Mouse (Mus musculus) CH12.LX (cell line): ENCODE results near the gene Sf3b1.
"Not testable (repeated sequence)": the region's sequence is repeated elsewhere in the genome, so short reads cannot be mapped to it uniquely, and the experiment has no call there.

Experiments used
- CTCF ChIP-seq, 2 experiments: IDR thresholded peaks in 1 of 2; conservative IDR thresholded peaks in 1 of 2; 2 replicates each; pipeline ENCODE4 v1.5.1; 2011 to 2012; ENCODE audit warnings: low read depth in 2 of 2, low read length in 2 of 2, improper control_type of control experiment in 1 of 2, inconsistent platforms in 1 of 2, mild to moderate bottlenecking in 1 of 2, moderate library complexity in 1 of 2
- MAZ ChIP-seq: IDR thresholded peaks from 2 replicates; pipeline ENCODE4 v1.6.1; 2012; ENCODE audit warnings: low read depth, mild to moderate bottlenecking, inconsistent platforms, low read length, improper control_type of control experiment, moderate library complexity
- POLR2A ChIP-seq: IDR thresholded peaks from 2 replicates; pipeline ENCODE4 v1.6.1; 2011; ENCODE audit warnings: low read depth, mild to moderate bottlenecking, improper control_type of control experiment, low read length
- UBTF ChIP-seq: IDR thresholded peaks from 2 replicates; pipeline ENCODE4 v1.6.1; 2012; ENCODE audit warnings: low read depth, mild to moderate bottlenecking, inconsistent platforms, low read length, improper control_type of control experiment, moderate library complexity

DNA sequence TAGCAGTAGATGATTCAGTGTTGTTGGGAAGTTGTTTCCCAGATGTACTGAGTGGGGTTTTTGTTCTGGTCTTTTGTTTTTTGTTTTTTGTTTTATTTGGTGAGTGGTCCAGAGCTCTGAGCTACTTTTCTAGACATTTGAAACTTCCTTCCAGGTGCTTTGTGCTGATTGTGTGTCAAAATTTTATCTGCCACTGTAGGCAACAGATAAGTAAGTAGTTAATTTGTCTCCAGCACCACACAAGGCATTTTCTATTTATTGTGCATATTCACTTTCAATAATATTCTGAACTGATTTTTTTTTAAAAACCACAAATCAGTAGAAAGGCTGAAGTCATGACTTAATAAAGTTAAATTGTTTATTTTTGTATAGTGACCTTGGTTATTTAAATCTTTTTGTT, 45.0 kb upstream of the Sf3b1 start:
- TF ChIP-seq POLR2A; CTCF (conservative IDR thresholded peaks at IDR 0.05 in 1 of 2, IDR thresholded peaks at IDR 0.05 in 1 of 2; ENCODE audit: low read depth in 2 of 2, low read length in 2 of 2); MAZ; UBTF: not testable (repeated sequence)
